Mouse (Mus musculus) intestine, embryonic 15.5 days (tissue): ENCODE measurements at regions not wholly inside any gene's neighbourhood (a gene's known extent, or its start where the extent isn't known, plus 50 kb on each side); places are given as distances from the start of the nearest gene placed in this dataset.

Experiments used
- ATAC-seq: fragments of 200-750 bp; cut with Nextera tagmentation; 2 replicates; pipeline ENCODE4 v1.8.0; 2017; ENCODE audit warnings: moderate TSS enrichment, moderate library complexity
- H3K27ac ChIP-seq: fragments of 300-500 bp; sonication (generic); 2 replicates; pipeline ENCODE4 v1.5.1; 2015; ENCODE audit warnings: mild to moderate bottlenecking, inconsistent platforms
- H3K27me3 ChIP-seq: fragments of 300-500 bp; sonication (generic); replicated peaks from 2 replicates; pipeline ENCODE4 v1.6.1; 2015; ENCODE audit warnings: inconsistent platforms
- H3K36me3 ChIP-seq: fragments of 300-500 bp; sonication (generic); 2 replicates; pipeline ENCODE4 v1.6.1; 2015; ENCODE audit warnings: inconsistent platforms
- H3K4me1 ChIP-seq: fragments of 300-500 bp; sonication (generic); replicated peaks from 2 replicates; pipeline ENCODE4 v1.6.1; 2015; ENCODE audit warnings: inconsistent platforms
- H3K4me2 ChIP-seq: fragments of 300-500 bp; sonication (generic); replicated peaks from 2 replicates; pipeline ENCODE4 v1.6.1; 2015; ENCODE audit warnings: mild to moderate bottlenecking, inconsistent platforms
- H3K4me3 ChIP-seq: fragments of 300-500 bp; sonication (generic); replicated peaks from 2 replicates; pipeline ENCODE4 v1.5.1; 2015; ENCODE audit warnings: inconsistent platforms
- H3K9ac ChIP-seq: fragments of 300-500 bp; sonication (generic); 2 replicates; pipeline ENCODE4 v1.6.1; 2015; ENCODE audit warnings: inconsistent platforms
- H3K9me3 ChIP-seq: fragments of 300-500 bp; sonication (generic); 2 replicates; pipeline ENCODE4 v1.6.1; 2016; ENCODE audit warnings: inconsistent platforms
- WGBS: fragments of 180-500 bp; shearing (Covaris S2); methylation state at CpG from one replicate; pipeline ENCODE4 v1.1.7; 2015; 5-methylcytosine and 5-hydroxymethylcytosine counted together

- H3K9ac ChIP-seq, result no peak overlapping the region
- H3K36me3 ChIP-seq, result no peaks in the 10 kb centered on the region
- H3K9me3 ChIP-seq, result no peaks in the 10 kb centered on the region
- H3K27ac ChIP-seq, result no peak overlapping the region
- peaks cover 9% of the 10 kb centered on the region; the same call in 1 of the 2 replicates for H3K27me3 ChIP-seq
- H3K4me1 ChIP-seq, result peaks cover 7% of the 10 kb centered on the region
- ATAC-seq, result no peak
- 71% methylated on average over 2 of the region's 2 CpGs for WGBS
- no peak overlapping the region for H3K4me2 ChIP-seq
- H3K4me3 ChIP-seq, result no peak overlapping the region
Observed at GRCm38 (mm10) chr19:45288722-45289121, 53.1 kb upstream of the Lbx1 start.

- Histone ChIP-seq H3K4me3 (no peak overlapping the region), H3K9me3 (no peaks in the 10 kb centered on the region), H3K36me3 (no peaks in the 10 kb centered on the region), H3K4me2 (no peak overlapping the region), H3K27ac (no peak overlapping the region), H3K9ac (no peak overlapping the region), H3K4me1 (peaks cover 27% of the 10 kb centered on the region), H3K27me3 (peaks cover 47% of the 10 kb centered on the region)
- 36% methylated on average over 3 of the region's 3 CpGs for WGBS
- no peak for ATAC-seq
Observed at GRCm38 (mm10) chr19:45297812-45298211, 62.2 kb upstream of the Lbx1 start.

GRCm38 (mm10) chr19:45299341-45299740, 63.7 kb upstream of the Lbx1 start:
- Histone ChIP-seq H3K4me1 (peaks cover 19% of the 10 kb centered on the region), H3K36me3 (no peaks in the 10 kb centered on the region), H3K9me3 (no peaks in the 10 kb centered on the region), H3K4me2 (no peak overlapping the region), H3K27ac (no peak overlapping the region), H3K4me3 (no peak overlapping the region), H3K9ac (no peak overlapping the region), H3K27me3 (peaks cover 45% of the 10 kb centered on the region)
- ATAC-seq, result no peak
- 75% methylated on average over 3 of the region's 3 CpGs for whole genome bisulfite sequencing

GRCm38 (mm10) chr19:45299768-45300167, 63.8 kb upstream of the Btrc start:
- peaks cover 49% of the 10 kb centered on the region for H3K27me3 ChIP-seq
- no peak overlapping the region for H3K9ac ChIP-seq
- no peak overlapping the region for H3K4me3 ChIP-seq
- H3K27ac ChIP-seq, result no peak overlapping the region
- peaks cover 16% of the 10 kb centered on the region for H3K4me1 ChIP-seq
- H3K36me3 ChIP-seq, result no peaks in the 10 kb centered on the region
- ATAC-seq, result no peak
- no peak overlapping the region for H3K4me2 ChIP-seq
- no peaks in the 10 kb centered on the region for H3K9me3 ChIP-seq
- WGBS, result 61% methylated on average over 5 of the region's 5 CpGs

- Histone ChIP-seq H3K27me3 (peaks cover 56% of the 10 kb centered on the region), H3K4me1 (peaks cover 11% of the 10 kb centered on the region), H3K27ac (no peak overlapping the region), H3K36me3 (no peaks in the 10 kb centered on the region), H3K9ac (peak overlapping the region; percentile 26; the same call in 1 of the 2 replicates), H3K4me3 (peak overlapping the region; percentile 58), H3K4me2 (peak overlapping the region; percentile 98), H3K9me3 (no peaks in the 10 kb centered on the region)
- ATAC-seq, result peak; percentile 55
- WGBS, result 5% methylated on average over 22 of the region's 22 CpGs
Observed at GRCm38 (mm10) chr19:45300691-45301431, 62.7 kb upstream of the Btrc start.

- peak overlapping the region; percentile 59; the same call in 1 of the 2 replicates for H3K9ac ChIP-seq
- no peak; the same call in 1 of the 2 replicates for ATAC-seq
- H3K4me2 ChIP-seq, result peak overlapping the region; percentile 98
- WGBS, result under 1% methylated on average over 15 of the region's 16 CpGs
- no peaks in the 10 kb centered on the region for H3K36me3 ChIP-seq
- H3K4me3 ChIP-seq, result peak overlapping the region; percentile 58
- H3K4me1 ChIP-seq, result peaks cover 11% of the 10 kb centered on the region
- H3K27ac ChIP-seq, result peak overlapping the region; percentile 51; the same call in 1 of the 2 replicates
- H3K9me3 ChIP-seq, result no peaks in the 10 kb centered on the region
- peaks cover 55% of the 10 kb centered on the region for H3K27me3 ChIP-seq
Observed at GRCm38 (mm10) chr19:45301432-45301732, 62.2 kb upstream of the Btrc start.

GRCm38 (mm10) chr19:45301733-45302547, 61.6 kb upstream of the Btrc start:
- Histone ChIP-seq H3K9ac (peak overlapping the region; percentile 59), H3K4me1 (peaks cover 11% of the 10 kb centered on the region), H3K9me3 (no peaks in the 10 kb centered on the region), H3K27me3 (peaks cover 51% of the 10 kb centered on the region), H3K27ac (peak overlapping the region; percentile 51; the same call in 1 of the 2 replicates), H3K4me2 (peak overlapping the region; percentile 98), H3K4me3 (peak overlapping the region; percentile 58), H3K36me3 (no peaks in the 10 kb centered on the region)
- whole genome bisulfite sequencing, result 1% methylated on average over 58 of the region's 58 CpGs
- ATAC-seq, result peak; percentile 64

- Histone ChIP-seq H3K4me1 (peaks cover 11% of the 10 kb centered on the region), H3K27ac (no peak overlapping the region), H3K4me3 (peak overlapping the region; percentile 58), H3K4me2 (peak overlapping the region; percentile 98), H3K36me3 (no peaks in the 10 kb centered on the region), H3K9ac (peak overlapping the region; percentile 59; the same call in 1 of the 2 replicates), H3K9me3 (no peaks in the 10 kb centered on the region), H3K27me3 (peaks cover 43% of the 10 kb centered on the region)
- no peak; the same call in 1 of the 2 replicates for ATAC-seq
- WGBS, result 9% methylated on average over 16 of the region's 16 CpGs
Observed at GRCm38 (mm10) chr19:45302548-45303241, 60.8 kb upstream of the Btrc start.

GRCm38 (mm10) chr19:45304538-45304937, 59.0 kb upstream of the Btrc start:
- ATAC-seq, result no peak
- no peak overlapping the region for H3K27ac ChIP-seq
- H3K9ac ChIP-seq, result no peak overlapping the region
- no peaks in the 10 kb centered on the region for H3K36me3 ChIP-seq
- H3K9me3 ChIP-seq, result no peaks in the 10 kb centered on the region
- no peak overlapping the region for H3K4me3 ChIP-seq
- H3K27me3 ChIP-seq, result peaks cover 32% of the 10 kb centered on the region
- peaks cover 11% of the 10 kb centered on the region for H3K4me1 ChIP-seq
- H3K4me2 ChIP-seq, result no peak overlapping the region
- 17% methylated on average over 8 of the region's 8 CpGs for WGBS

- ATAC-seq, result no peak
- Histone ChIP-seq H3K9ac (no peak overlapping the region), H3K4me1 (peaks cover 20% of the 10 kb centered on the region), H3K27ac (no peak overlapping the region), H3K36me3 (no peaks in the 10 kb centered on the region), H3K4me3 (no peak overlapping the region), H3K27me3 (peaks cover 19% of the 10 kb centered on the region), H3K4me2 (no peak overlapping the region), H3K9me3 (no peaks in the 10 kb centered on the region)
- 52% methylated on average over 16 of the region's 16 CpGs for WGBS
Observed at GRCm38 (mm10) chr19:45307299-45308275, 55.9 kb upstream of the Btrc start.

- Histone ChIP-seq H3K4me1 (peaks cover 25% of the 10 kb centered on the region), H3K9me3 (no peaks in the 10 kb centered on the region), H3K36me3 (no peaks in the 10 kb centered on the region), H3K4me3 (no peak overlapping the region), H3K27me3 (peaks cover 14% of the 10 kb centered on the region), H3K27ac (no peak overlapping the region), H3K4me2 (no peak overlapping the region), H3K9ac (no peak overlapping the region)
- 56% methylated on average over 8 of the region's 8 CpGs for WGBS
- 0 out of 2 replicates have a peak, but pooled peaks have one; percentile 30 for ATAC-seq
Observed at GRCm38 (mm10) chr19:45308676-45309275, 54.8 kb upstream of the Btrc start.
